Mouse (Mus musculus): ENCODE data around the gene Olfr789.

Olfr789 gene

GRCm38 (mm10) chr10:129484452-129484851 is at the start of gene Olfr789:
Olfr789 (plus strand) TSS chr10:129484752.
- DNase-seq (ENCODE audit: low spot score in 2 of 2) = no peak

GRCm38 (mm10) chr10:129461562-129461961 is 23.0 kb upstream of the Olfr789 start, which contains the start of gene Olfr787:
Olfr787 (plus strand) TSS chr10:129461862.
- no peak for DNase-seq (ENCODE audit: low spot score in 2 of 2)

- DNase-seq (ENCODE audit: low spot score in 2 of 2) = no peak
Measured at GRCm38 (mm10) chr10:129470698-129471097, 13.9 kb upstream of the Olfr789 start, which contains the start of gene Olfr788. Olfr788 (plus strand) TSS chr10:129470998.

- DNase-seq (ENCODE audit: low spot score in 2 of 2) = no peak
Measured at GRCm38 (mm10) chr10:129473256-129473655, 11.3 kb upstream of the Olfr789 start.

GRCm38 (mm10) chr10:129473723-129474122 is 10.8 kb upstream of the Olfr789 start:
- no peak for DNase-seq (ENCODE audit: low spot score in 2 of 2)

- DNase-seq (ENCODE audit: low spot score in 2 of 2) = no peak
Measured at GRCm38 (mm10) chr10:129490101-129490500, 5.5 kb downstream of the Olfr789 start.

GRCm38 (mm10) chr10:129498192-129498591 is 13.6 kb downstream of the Olfr789 start, which contains the start of gene Olfr790:
Olfr790 (plus strand) TSS chr10:129498492.
- DNase-seq (ENCODE audit: low spot score in 2 of 2) = no peak

- DNase-seq (ENCODE audit: low spot score in 2 of 2) = no peak
Measured at GRCm38 (mm10) chr10:129521492-129521891, 36.9 kb downstream of the Olfr789 start, which contains the start of gene Olfr791. Olfr791 (plus strand) TSS chr10:129521792.

GRCm38 (mm10) chr10:129538862-129539261 is 54.3 kb downstream of the Olfr789 start, which contains the start of gene Olfr792:
Olfr792 (plus strand) TSS chr10:129539162.
- no peak for DNase-seq (ENCODE audit: low spot score in 2 of 2)

Measured in spleen, postnatal 36 days (tissue).